Mouse (Mus musculus): ENCODE measurements around the gene Rabep2. TPM values are rescaled to one million over a fixed set of nuclear protein-coding genes. Genes with fewer than 3 reads are reported as not detected.

Gene Rabep2
- total RNA-seq, 2 experiments from 2014 or later: 16.2 to 16.9 TPM

DNA sequence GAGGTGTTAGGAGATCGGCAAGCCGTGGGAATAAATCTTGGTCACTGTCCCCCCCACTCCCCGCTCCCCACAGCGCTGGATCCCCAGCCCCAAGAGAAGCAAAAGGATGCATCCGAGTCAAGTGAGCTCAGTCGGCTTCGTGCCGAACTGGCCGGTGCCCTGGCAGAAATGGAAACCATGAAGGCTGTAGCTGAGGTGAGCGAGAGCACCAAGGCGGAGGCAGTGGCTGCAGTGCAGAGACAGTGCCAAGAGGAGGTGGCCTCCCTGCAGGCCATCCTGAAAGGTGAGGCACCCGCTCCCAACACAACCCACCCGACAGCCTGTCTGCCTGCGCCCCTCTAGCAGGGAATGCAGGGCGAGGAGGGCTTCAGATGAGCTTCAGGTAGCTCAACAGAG is 942 bp downstream of the Rabep2 start:
- ATAC-seq (replicated peaks; ENCODE audit: poor library complexity, severe bottlenecking): no peak

DNA sequence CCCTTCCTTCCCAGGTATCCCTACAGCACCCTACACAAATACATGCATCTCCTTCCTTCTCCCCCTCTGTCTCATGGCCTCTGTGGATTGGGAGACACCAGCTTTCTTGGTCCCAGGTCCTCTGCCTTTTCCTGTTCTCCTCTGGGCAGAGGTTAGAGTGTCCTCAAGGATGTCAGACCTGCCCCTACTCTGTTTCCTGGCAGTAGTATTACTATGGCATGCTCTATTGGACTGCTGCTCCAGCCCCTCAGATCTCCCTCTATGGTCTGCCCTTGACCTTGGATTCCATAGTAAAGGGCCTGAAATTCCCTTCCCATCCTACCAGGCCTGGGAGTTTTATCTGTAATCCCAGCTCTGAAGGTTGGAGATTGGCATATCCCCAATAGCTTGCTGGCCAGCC is 1.6 kb downstream of the Rabep2 start:
- ATAC-seq (replicated peaks; ENCODE audit: poor library complexity, severe bottlenecking): no peak

DNA sequence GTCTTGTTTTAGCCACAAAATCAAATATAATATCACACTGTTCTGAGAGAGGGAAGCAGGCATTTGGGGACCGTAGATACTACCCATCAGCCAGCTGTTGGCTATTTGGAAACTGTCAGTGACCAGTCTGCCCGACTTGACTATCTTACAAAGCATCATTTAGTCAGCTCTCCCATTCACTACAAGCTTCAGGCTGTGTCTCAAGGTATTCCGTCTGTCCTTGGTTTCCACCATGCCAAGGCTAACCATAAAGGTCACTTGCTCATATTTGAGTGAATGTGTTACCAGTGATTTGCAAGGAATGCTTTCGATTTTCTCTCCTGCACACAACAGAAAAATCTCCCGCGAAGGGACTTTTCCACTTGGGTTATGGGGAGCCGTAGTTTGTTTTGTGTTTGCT is 6.2 kb downstream of the Rabep2 start:
- no peak for ATAC-seq (replicated peaks; ENCODE audit: poor library complexity, severe bottlenecking)

DNA sequence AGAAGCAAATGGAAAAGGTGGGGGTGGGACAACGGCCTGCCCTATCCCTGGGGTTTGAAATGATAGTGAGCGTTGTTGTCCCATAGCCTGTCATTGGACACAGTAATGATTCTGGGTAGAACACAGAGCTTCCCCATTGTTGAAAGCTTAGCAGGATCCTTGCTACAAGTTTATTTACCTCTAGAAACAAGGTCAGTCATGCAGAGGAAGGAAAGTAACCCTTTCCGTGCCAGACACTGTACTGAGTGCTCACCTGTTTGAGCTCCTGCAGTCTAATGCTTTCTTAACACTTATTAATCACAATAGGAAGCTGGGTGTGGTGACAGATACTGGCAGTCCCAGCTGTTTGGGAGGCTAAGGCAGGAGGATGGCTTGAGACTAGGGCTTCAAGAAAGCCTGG is 7.2 kb downstream of the Rabep2 start:
- no peak for ATAC-seq (replicated peaks; ENCODE audit: poor library complexity, severe bottlenecking)

DNA sequence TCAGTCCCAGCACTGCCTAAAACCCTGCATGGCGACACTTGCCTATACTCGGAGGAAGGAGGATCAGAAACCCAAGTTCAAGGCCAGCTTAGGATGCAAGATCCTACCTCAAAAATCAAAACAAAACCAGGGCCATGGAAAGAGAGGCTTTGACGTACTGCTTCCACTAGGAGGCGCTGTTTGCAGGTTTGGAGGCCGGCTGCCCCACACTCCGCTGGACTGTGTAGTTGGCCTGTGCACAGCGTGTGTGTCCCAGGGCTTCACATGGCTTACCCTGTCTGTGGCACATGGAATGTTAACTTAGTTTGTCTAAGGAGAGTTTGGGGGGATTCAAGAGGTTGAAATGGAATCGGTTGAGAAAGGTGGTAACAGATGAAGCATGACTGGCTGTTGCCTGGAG is 8.3 kb downstream of the Rabep2 start:
- peak; percentile 92 for ATAC-seq (replicated peaks; ENCODE audit: poor library complexity, severe bottlenecking)

DNA sequence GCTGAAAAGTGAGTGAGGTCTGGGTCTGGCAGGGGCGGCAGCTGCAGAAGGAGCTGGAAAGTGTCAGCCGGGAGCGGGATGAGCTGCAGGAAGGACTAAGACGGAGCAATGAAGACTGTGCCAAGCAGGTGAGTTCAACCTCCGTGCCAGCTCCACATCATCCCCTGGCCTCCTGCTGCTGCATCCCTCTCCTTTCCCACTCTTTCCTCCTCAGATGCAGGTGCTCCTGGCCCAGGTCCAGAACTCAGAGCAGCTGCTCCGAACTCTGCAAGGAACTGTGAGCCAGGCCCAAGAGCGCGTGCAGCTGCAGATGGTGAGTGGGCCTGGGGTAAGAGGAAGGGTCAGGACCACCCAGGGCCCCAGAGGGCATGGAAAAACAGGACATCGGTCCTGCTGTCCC is 11.6 kb downstream of the Rabep2 start:
- no peak for ATAC-seq (replicated peaks; ENCODE audit: poor library complexity, severe bottlenecking)

DNA sequence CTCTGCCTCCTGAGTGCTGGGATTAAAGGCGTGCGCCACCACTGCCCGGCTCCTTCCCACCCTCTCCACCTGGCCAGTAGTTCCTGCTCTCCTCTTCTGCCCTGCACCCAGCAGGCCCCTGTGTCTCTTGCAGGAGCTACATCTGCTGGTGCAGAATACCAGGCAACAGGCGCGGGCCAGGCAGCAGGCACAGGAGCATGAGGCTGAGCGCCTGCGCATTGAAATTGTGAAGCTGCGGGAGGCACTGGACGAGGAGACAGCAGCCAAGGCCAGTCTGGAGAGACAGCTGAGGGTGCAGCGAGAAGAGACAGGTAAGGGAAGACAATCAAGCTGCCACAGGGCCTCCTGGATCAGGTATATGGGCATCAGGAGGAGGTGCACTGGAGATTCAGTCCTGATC is 15.4 kb downstream of the Rabep2 start:
- no peak for ATAC-seq (replicated peaks; ENCODE audit: poor library complexity, severe bottlenecking)

DNA sequence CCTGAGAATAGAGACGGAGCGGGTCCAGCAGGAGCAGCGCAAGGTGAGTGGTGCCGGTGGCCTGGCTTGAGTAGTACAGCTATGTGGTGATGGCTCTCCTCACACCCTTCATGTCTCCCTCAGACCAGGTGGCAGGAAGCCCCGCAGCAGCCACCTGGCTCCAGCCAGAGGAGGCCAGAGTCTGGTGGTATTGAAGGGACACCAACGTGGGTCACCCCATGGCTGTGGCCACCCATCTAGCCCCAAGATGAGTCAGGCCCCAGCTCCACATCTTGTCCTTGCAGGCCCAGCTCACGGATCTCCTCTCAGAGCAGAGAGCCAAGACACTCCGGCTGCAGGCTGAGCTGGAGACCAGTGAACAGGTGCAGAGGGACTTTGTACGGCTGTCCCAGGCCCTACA is 16.0 kb downstream of the Rabep2 start:
- ATAC-seq (replicated peaks; ENCODE audit: poor library complexity, severe bottlenecking): no peak

DNA sequence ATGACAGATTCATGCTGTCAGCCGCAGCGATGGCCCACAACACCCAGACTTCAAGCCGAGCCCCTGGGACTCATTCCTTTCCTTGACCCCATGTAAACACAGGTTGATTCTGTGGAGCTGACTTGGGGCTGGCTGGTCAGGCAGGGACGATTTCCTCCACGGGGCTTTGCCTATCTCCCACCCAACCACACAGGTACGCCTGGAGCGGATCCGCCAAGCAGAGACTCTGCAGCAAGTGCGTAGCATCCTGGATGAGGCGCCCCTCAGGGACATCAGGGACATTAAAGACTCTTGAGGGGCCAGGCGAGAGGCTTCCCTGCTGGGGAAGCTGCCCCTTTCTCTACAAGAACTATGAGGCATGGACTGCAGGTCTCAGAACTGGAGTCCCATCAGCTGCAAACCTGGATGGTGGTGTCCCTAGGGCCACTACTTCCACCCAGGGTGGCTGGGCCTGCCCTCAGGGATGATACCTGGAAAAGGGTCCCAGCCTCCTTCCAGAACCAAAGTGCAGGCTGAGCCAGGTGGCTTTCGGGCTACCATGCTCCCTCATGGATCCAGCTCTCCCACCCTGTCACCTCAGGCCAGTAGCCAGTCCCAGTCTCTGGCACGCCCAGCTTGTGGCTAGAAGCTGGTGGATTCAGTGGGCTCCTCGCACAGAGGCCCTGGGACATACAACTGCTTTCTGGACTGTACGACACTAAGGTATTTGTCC is 16.7 kb downstream of the Rabep2 start:
- no peak for ATAC-seq (replicated peaks; ENCODE audit: poor library complexity, severe bottlenecking)

DNA sequence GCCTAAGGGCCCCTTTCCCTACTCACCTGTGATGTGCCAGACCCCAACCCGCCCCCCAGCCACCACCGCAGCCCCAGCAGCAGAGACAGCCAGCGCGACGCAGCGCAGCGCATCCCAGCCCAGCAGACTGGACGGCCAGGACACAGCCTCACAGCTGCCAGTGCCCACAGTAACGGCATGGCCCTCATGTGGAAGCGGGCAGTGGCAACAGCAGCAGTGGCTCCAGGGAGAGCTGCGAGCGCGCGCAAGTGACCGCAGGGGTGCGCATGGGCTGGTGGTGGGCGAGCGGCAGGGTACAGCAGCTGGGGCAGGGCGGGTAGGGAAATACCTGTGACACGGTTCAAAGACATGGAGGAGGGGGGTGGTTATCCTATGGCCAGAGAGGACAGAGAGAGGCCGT is 17.7 kb downstream of the Rabep2 start:
- ATAC-seq (replicated peaks; ENCODE audit: poor library complexity, severe bottlenecking): no peak

DNA sequence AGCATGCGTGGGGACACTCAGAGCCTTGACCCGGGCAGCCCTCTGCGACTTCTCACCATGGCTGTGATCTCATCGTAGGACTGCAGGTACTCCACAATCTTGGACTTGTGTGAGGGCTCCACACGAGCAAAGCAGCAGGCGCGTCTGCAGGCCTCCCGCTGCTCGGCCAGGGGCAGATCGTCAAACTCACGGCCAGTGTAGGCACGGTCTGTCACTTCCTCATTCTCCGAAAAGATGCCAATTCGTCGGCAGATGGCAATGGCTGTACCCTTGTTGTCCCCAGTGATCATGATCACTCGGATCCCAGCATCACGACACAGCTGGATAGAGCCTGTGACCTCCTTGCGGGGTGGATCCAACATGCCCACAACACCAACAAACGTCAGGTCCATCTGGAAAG is 19.9 kb downstream of the Rabep2 start:
- peak; percentile 73 for ATAC-seq (replicated peaks; ENCODE audit: poor library complexity, severe bottlenecking)

DNA sequence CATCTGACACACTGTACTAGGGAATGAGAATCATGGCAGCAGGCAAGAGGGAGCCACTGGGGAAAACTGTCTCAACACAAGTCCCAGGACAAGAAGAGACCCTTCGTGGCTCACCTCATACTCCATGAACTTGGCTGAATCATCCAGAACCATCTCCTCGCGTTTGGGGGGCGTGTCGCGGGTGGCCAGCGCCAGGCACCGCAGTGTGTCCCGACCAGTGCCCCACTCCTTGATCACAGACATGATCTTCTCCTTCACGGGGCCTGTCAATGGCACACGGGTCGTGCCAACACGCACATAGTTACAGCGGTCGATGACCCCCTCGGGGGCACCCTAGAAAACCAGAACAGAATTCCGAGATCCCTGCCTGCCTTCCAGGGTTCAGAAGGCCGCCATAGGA is 21.4 kb downstream of the Rabep2 start:
- no peak for ATAC-seq (replicated peaks; ENCODE audit: poor library complexity, severe bottlenecking)

DNA sequence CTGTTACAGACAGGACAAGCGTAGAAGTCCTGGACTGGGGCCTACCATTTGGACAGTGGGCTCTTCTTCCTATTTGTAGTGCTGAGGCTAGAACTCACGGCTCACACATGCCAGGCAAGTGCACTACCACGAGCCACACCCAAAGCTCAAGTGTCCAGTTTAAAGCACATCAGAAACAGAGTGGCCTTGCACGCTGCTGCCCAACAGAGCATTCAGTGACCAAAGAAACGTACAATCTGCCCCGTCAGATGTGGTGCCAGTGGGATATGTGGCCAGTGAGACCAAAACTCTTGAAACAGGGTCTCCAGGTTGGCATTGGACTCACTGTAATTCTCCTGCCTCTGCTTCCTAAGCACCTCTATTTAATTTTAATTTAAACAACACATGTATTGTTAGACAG is 22.1 kb downstream of the Rabep2 start:
- ATAC-seq (replicated peaks; ENCODE audit: poor library complexity, severe bottlenecking): no peak

DNA sequence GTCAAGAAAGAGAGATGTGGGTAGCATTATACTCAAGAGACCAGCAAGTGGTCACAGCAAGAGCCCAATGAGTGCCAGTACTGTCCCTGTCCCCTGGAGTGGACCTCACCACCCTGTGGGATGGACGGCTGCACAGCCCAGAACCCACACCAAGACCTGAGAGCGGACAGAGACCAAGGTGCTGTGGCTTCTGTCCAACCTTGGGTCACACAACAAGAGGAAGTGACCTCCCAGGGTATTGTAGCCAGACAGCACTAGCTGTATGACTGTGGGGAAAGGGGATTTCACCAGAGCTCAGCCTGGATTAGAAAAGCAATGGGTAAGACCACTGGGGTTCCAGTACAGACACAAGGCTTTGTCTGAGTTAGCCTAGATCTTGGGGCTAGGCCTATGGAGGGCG is 23.7 kb downstream of the Rabep2 start:
- ATAC-seq (replicated peaks; ENCODE audit: poor library complexity, severe bottlenecking): peak; percentile 61

DNA sequence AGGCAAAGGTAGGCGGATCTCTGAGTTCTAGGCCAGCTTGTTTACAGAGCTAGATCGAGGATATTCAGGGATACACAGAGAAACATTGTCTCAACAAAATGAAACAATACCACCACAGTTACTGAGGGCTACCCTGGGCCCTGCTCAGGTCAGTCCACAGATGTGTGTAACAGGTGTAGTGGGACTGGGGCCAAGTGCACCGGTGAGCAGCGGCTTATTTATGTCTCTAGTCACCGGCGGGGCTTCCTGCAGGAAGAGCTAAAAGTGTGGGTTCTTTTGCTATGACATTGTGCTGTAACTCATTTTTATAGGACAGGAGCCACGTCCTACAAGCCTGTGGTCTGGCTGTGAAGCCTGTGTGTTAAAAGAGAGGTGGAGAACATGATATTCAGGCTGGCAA is 25.3 kb downstream of the Rabep2 start:
- ATAC-seq (replicated peaks; ENCODE audit: poor library complexity, severe bottlenecking): no peak

DNA sequence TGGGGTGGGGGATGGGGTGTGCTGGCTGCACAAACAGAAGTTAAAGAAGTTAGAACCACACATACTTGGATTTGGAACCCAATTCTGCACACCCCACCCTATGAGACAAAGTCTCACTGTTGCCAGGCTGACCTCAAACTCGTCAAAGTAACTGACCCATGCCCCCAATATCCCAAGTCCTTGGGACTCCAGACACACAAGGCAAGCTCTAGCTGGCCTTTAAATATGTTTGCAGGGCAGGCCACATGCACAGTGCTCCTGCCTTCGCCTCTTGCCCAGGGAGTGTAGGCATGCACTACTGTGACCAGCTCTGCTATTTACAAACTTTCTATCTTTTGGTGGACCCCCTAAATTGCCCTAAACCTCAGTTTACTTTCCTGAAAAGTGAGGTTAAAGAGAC is 26.7 kb downstream of the Rabep2 start:
- ATAC-seq (replicated peaks; ENCODE audit: poor library complexity, severe bottlenecking): no peak

DNA sequence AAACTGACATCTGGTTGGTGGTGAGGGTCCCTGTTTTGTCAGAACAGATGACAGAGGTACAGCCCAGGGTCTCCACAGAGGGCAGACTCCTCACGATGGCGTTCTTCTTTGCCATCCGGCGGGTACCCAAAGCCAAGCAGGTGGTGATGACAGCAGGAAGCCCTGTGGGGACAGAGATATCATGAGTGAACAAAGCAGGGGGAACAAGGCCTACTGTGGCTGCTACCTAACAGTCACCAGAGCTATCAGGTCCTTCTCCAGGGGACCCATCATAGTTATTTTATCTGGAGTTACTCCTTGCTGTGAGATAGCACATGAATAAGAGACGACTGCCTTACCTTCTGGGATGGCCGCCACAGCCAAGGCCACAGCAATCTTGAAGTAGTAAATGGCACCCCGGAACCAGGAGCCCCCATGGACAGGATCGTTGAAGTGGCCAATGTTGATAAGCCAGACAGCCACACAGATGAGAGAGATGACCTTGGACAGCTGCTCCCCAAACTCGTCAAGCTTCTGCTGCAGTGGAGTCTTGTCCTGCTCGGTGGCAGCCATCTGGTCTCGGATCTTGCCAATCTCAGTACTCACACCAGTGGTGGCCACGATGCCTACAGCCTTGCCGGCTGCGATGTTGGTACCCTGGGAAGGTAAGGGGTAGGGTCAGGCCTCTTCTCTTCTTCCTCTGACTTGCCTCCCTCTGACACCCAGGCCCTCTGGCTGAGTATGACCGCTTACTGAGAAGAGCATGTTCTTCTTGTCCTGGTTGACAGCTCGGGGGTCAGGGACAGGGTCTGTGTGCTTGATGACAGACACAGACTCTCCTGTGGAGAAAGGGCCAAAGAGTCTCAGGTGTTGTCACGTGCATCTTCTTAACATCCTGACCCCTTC is 28.1 kb downstream of the Rabep2 start:
- ATAC-seq (replicated peaks; ENCODE audit: poor library complexity, severe bottlenecking): no peak

DNA sequence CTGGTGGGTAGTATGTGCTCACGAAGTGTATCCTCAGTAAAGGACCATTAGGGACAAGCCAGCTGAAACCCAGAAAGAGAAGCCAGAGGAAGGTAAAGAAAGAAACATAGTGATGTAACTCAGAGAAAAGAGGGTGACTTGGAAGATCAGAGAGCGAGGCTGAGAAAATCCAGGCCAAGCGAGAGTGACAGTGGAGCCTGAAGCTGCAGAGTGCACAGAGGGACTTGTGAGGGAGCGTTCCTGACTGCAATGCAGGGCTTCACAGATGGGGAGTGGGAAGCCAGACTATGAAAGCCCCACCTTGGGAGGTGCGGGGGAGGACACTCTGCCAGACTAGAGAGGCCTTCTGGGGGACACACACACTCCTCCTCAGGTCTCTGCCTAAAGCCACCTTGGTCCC is 29.7 kb downstream of the Rabep2 start:
- ATAC-seq (replicated peaks; ENCODE audit: poor library complexity, severe bottlenecking): no peak

DNA sequence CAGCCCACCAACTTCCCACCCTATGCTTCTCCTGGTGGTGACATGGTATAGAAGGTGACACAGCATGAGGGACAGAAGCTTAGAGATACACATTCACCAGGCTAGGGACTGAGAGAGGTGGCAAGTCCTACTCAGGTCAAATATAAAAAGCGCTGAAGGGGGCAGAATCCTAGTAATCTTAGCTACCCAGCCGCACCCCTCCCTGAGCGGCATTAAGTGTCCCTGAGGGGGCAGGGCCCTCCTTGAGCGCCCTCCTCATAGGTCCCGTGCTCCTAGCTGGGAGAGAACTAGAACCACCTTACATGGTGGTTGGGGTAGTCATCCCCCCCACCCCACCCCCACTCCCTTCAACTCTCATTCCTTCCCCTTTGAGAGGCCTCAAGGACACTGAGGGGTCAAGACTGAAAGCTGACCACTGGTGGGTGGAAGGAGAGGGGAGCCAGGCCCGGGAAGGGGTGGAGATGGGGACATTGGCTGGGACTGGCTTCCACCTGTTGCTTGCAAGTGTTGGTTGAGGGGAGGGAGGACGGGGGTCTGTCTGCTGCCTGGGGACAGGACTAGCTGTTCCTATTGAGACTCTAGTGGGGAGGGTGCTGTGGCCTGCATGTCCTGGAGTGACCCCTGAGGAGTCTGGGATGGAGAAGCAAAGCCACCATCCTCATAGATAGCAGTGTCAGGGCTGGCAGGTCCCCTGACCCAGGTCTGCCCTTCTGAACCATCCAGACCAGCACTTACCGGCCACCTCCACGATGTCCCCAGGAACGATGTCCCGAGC is 30.5 kb downstream of the Rabep2 start:
- ATAC-seq (replicated peaks; ENCODE audit: poor library complexity, severe bottlenecking): no peak

DNA sequence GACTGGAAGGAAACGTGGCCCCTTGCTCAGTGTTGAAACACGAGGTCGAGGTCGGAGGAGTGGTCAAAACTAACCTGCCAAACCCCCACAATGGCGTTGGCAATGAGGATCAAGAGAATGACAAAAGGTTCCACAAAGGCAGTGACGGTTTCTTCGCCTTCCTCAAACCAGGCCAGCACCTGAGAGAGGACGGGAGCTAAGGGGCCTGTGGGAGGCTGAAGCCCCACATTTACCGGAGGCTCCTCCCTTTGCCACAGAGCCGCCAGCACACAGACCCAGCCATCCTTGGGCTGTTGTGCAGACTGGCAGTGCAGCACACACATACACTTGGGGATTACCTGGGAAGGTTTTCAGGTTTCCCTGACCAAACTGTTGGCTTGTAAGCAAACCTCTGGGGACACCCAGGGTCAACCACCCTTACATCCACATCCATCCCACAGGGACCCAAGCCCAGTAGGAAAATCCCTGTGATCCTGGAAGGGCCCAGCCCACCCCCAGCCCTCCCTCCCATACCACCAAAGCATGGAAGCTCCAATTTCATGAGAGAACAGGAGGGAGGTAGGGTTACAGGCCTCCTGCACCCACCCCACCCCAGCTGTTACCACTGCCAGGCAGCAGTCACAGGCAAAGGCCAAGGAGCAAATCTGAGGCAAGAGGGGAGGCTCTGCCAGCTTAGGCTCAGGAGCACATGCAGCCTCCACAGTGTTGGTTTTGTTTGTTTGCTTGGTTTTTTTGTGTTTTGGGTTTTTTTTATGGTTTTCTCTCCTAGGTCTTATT is 32.3 kb downstream of the Rabep2 start:
- no peak for ATAC-seq (replicated peaks; ENCODE audit: poor library complexity, severe bottlenecking)
